Mouse (Mus musculus): ENCODE data around the gene Bcl2l1.

DNA sequence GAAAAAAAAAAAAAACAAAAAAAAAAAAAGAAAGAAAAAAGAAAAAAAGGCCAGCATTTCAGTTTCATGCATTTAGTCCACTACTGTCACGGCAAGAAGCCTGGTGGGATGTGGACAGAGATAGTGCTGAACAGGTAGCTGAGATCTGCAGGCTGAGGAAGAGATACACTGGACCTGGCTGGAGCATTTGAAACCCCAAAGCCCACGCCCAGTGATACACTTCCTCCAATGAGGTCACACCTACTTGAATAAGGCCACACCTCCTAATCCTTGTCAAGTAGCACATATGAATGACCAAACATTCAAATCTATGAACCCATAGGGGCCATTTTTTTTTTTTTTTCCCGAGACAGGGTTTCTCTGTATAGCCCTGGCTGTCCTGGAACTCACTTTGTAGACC lies 11.2 kb upstream of the Bcl2l1 start:
- TF ChIP-seq CTCF (IDR thresholded peaks at IDR 0.05; ENCODE audit: extremely low read depth, insufficient read depth, insufficient read length, insufficient replicate concordance): no peak
- no peak for TF ChIP-seq POLR2A (IDR thresholded peaks at IDR 0.05; ENCODE audit: low read depth, low read length)
